Mouse (Mus musculus) lung, postnatal 10 days (tissue): Measurements from ENCODE around the gene Cln3.

ENCODE experiments used
- DNase-seq: peaks from one replicate; pipeline ENCODE4 v3.0.0; 2021

Cln3 gene

DNA sequence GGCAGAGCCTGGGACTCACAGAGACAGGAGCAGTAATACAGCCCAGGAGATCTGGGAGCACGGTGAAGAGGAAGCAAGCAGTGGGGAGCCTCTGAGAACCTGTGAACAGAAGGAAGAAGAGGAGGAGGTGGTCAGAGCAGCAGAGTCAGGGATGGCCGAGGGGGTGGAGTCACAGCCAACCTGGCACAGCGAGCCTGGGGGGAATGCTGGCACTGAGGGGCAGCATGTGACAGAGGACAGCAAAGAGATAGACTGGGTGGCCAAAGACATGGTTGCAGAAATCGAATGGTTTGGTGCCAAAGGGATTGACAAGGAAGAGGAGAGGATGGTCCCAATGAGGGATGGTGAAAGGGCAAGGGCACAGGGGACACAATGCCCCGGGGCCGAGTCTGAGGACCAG lies at the start of gene Cln3:
Gene Cln3 (minus strand): TSS at position 101 of the 400 bp plus-strand sequence.
- no peak for DNase-seq

DNA sequence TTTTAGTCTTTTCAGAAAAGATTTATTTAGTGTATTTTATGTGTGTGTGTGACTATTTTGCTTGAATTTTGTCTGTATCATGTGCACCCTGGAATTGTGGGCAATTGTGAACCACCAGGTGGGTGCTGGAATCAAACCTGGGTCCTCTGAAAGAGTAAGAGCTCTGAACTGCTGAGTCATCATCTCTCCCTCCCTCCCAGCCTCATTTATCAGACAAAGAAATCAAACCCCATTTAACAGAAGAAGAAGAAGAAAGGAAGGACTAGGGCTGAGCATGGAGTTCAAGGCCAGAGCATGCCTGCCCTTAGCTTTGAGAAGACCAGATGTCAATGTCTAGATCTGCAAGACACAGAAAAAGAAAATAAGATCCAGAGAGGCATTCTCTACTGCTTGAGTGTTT lies 49.8 kb upstream of the Cln3 start:
- no peak for DNase-seq

DNA sequence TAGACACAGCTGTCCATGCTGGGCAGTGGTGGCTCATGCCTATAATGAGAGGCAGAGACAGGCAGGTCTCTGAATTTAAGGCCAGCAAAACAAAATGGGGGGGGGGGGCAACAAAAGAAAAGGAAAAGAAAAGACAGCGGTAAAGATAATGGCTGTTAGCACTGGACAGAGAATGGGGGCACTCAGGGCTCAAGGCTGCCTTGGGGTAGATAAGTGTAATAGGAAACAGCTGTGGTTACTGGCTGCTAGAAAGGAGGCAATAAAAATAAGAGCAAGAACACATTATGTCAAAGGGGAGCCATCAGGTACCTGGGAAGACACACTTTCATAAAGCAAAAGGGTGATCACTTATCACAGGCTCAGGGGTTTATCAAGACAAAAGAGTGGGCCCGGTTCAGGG lies 46.9 kb upstream of the Cln3 start:
- DNase-seq: no peak

DNA sequence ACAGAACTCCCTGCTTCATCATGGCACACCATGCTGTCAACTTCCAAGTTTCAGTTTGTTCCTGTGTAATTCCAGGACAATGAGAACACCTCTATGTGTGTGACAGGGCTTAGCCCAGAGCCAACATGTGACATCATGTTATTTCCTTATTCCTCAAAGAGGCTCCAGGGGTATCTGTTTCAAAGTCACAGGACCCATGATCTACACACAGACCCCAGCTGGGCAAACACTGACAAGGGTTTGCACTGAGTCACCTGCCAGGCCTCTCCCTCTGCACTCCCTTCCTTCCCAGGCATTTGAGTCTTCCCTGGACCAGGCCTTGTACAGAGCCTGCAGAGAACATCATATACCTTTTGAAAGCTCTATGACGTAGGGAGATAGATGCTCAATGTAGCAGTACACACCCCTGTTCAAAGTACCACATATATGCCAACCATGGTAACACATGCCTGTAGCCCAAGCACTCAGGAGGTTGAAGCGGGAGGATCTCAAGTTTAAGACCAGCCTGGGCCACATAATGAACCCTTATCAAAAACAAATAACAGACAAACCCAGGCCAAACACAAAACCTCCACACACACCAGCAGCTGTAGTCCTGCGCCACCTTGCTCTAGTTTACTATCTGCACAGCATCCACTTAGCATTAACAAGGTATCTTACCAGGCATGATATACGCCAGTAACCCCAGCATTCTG lies 45.4 kb upstream of the Cln3 start, which contains the start of gene Nupr1:
Gene Nupr1 (minus strand): TSS at position 38 of the 695 bp plus-strand sequence.
- no peak for DNase-seq

DNA sequence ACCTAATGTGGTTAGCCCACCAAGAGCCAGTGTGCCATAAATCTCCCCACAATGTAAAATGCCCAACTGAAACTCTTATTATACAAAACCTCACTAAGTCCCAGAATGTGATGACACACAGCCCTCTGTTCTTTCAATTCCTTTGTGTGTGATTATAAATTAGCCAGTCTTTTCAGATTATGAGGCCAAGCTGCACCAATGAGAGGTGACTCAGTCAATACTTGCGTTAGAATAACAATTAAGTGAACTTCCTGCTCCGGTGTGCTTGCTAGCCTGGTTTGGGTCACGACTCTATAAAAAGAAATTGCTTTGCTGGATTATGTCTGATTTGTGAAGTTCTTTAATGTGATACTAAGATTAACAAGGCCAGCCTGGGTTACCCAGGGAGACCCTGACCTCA lies 44.3 kb upstream of the Cln3 start:
- no peak for DNase-seq

DNA sequence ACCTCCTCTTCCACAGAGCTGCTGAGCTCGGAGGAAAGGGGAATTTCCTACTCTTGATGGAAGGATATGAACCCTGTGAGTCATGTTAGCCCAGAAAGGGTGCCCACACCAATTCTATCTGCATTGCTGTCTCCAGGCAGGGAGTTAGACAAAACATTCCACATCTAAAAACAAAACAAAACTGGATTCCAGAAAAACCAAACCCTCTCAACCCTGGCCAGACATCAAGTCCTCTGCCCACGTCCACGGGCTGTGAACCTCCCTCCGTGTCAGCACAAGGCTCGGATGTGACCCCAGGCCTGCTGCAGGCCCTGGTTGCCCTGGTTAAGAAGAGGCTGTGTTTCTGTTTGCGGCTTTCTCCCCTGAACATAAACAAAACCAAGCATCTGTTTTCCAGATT lies 42.5 kb upstream of the Cln3 start:
- DNase-seq: peak; percentile 49

DNA sequence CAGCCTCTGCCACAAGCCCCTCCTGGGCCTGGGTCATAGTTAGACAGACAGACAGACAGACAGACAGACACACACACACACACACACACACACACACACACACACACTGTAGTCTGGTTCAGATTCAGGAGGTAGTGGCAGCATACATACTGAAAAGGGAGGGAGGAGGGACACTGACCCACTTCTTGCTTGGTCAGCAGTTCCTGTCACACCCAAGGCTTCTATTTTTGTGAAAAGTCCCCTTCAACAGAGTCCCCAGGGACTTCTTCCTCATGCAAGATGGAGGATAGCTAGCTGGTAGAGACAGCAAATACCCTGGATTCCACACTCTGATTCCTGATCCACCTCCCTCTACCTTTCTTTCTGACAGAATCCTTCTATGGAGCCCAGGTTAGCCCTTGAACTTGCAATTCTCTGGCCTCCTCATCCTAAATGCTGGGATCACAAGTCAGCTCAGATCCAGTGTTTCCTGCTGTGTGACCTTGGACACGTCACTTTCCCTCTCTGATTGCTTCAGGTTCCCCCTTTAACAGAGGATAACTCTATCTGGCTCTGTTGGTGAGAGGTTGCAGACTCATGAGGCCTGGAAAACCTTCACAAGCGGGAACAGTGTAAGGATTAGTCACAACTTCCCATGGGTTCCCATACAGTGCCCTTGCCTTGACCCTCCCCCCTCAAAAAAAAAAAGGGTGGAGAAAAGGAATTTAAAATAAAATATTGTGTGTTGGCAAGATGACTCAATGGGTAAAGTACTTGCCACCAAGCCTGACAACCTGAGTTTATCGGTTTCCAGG lies 40.4 kb upstream of the Cln3 start:
- no peak for DNase-seq

DNA sequence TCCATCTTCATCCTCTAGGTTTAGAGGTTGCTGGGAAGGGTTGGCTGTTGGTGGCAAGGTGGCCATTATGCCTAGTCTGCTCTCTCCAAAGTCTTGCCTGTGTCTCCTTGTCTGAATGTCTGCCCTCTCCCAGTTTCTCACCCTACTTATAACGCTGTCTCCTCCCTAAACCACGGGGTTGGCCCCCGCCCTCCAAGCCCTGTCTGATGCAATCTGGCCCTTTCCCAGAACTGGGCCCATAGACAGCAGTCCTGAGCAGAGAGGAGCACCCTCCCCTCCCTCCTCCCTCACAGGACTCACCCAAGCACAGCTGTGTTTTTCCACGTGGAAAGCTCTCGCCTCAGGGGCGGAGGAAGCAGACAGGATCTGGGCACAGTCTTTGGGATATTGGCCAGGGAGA lies 39.8 kb upstream of the Cln3 start:
- peak; percentile 94 for DNase-seq

DNA sequence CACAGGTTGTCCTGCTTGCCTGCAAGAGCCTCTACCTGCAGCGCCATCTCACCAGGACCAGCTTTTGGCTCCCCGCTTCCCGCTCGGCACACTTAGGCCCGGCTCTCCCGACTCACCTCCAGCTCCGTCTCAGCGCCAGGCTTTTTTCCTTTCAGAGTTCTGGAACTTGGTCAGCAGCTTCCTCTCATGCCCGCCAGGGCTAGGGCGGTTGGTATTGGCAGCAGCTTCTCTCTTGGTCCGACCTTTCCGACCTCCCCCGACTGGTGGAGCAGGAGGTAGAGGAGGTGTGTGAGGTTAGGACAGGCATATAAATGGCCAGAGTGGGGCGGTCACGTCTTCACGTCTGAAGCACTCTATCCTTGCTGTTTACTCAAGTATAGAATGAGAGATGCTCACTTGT lies 39.2 kb upstream of the Cln3 start:
- DNase-seq: peak; percentile 49

DNA sequence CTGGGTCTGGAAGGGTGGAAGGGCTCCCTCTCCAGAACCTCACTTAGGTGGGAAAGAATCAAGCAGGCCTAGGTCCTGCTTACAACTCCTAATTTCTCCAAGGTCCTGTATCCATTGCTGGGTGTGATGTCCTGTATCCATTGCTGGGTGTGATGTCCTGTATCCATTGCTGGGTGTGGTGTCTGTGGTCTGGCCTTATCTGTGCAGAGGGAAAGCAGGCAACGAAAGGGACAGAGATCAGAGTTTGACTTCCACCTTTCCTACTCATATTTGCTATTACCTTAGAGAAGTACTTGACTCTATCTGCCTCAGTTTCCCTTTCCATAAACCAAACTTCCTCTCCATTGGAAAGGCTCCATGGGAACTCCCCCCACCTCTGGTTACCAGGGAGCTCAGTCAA lies 37.8 kb upstream of the Cln3 start:
- DNase-seq: no peak

DNA sequence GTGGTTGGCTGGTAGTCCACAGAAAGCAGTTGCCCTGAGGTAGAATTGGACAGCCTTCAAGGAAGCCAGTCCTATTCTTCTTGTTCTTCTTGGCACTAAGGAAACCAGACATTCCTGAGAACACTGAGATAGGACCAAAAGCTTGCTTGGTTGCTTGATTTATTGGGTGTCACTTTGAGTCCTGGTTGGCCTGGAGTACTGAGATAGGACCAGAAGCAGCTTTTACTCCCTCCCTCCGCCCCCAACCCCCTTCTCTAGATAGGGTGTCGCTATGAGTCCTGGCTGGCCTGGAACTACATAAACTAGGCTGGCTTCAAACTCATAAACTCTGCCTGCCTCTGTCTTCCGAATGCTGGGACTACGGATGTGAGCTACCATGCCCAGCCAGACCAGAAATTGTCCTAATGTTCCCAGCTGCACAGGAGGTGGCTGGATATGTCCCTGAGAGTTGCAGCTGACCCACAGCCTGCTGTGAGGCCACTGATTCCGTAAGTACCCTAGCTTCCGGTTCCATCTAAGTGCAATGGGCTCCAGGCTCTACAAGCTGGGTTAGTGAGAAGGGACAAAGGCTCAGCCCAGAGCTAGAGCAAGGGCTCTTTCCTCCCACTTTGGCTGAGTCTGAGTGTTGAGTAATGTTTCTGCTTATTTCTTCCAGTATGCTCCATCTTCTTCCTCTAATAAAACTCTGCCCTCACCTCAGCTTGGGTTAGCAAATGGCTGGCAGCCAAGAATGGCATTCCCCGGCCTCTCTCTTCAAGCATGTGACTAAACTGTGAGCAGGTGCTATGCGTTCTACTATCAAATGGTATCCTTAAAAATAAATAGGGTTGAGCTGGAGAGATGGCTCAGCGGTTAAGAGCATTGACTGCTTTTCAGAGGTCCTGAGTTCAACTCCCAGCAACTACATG lies 36.1 kb upstream of the Cln3 start:
- peak; percentile 41 for DNase-seq

DNA sequence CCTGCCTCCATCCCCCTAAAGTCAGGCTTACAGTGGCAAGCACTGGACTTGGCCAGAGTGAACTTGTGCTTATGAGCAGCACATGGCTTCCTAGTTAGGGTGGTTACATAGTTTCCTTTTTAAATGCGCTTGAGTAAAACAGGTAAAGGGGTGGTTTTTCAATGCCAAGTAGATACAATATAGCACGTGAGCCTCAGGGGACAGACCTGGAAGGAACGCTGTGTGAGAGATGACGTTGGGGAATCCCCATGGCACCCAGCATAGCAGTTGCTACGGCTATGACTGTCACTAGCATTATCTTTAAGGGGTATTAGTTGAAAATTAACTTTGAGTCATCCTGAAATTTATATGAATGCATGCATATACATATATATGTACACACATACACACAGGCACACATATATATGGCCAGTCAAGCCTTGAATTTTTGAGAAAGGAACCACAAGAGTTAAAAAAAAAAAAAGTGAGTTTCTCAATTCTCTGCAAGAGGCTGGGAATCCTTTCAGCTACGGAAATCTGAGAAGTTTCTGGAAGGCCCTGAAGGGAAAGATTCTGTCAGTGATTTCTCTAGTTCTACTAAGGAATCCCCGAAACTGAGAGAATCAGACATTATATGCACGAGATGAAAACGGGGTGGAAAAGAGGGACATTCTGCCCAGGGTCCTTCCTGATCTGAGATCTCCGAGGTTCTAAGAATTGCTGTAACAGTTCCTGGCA lies 34.1 kb upstream of the Cln3 start:
- no peak for DNase-seq

DNA sequence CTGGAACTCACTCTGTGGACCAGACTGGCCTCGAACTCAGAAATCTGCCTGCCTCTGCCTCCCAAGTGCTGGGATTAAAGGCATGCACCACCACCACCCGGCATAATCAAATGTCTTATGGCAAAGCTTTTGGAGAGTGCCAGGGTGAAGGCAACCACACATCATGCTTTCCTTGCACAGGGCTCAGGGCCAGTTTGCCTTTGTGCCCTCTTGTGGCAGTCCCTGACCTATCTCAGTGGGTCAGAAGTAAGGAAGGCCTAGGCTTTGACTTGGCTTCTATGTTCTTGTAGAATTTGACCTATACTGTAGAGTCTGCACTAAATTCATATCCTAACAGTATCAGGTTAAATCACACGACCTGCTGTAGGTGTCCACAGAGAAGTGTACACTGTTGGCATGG lies 31.1 kb upstream of the Cln3 start:
- DNase-seq: no peak

DNA sequence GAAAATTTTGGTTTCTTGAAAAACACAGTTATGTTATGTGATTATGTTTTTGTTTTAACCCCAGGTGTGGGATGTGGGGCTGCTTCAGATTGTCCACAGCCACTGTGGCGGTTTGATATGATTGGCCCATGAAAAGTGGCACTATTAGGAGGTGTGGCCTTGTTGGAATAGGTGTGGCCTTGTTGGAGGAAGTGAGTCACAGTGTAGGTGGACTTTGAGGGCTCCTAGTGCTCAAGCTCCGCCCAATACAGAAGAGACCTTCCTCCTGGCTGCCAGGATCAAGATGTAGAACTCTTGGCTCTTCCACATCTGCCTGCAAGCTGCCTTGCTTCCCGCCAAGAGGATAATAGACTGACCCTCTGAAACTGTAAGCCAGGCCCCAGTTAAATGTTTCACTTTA lies 27.1 kb upstream of the Cln3 start:
- no peak for DNase-seq

DNA sequence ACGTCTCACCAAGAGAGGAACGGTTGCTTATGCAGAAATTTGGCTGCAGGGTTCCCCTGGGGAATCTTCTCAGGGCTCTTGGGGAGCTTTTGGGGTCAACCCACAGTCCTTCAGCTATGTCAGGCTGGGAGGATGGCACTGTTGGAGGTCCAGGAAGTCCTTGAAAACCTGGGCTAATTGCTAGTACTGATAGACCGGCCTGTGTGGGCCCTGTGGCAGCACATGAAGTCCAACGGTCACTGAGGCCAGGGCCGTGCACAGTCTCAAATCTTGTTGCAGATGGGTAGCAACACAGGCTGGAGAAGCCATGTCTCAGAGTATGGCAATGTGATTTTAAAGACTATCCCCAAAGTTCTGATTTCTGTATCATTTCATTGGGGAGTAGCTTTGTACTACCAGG lies 22.2 kb upstream of the Cln3 start:
- DNase-seq: no peak

DNA sequence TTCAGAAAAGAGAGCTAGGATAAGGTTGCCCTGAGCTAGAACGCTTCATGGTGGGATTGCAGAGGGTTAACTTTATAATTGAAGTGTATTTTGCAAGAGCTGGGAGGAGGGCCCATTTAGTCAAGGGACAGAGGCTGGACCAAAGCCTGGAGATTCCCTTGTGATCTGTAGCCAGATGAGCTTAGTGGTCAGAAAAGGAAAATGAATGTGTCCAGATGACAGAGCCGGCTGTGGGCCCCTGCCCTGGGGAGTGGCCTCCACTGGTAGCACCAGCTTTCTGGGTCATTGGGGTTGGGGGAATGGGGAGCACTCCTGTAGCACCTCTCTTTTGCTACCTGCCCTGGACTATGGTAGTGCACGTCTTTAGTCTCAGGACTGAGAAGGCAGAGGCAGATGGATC lies 21.4 kb upstream of the Cln3 start:
- peak; percentile 82 for DNase-seq

DNA sequence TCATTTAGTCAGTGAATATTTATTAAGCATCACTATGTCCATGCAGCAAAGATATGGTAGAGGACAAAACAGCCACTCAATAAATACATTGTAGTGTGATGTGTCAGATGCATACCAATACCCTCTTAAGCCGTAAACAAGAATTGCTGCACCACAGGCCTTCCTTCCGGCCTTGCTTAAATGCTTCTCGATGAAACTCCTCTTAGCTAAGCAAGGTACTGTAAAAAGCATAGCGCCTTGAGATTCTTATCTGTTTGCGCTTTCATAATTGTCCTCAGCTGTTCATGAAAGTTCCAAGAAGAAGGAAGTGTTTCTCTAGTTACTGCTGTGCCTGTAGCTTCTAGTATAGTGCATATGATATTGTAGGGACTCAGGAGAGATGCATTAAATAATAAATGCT lies 21.0 kb upstream of the Cln3 start:
- DNase-seq: no peak

DNA sequence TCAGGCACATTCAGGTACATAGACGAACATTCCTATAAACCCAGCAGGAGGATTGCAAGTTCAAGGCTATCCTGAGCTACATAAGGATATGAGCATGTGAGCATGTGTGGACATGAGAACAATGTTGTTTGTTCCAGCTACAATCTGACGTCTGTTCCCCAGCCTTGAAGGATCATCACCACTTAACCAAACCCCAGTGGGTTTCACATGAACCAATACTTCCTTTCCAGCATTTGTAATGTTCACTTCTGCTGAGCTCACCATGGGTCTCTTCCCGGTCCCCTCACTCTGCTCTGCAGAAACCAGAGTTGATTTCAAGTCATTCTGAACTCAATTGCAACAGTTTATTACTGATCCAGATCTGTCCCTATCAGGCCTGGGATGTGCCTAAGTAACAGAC lies 17.0 kb upstream of the Cln3 start:
- DNase-seq: no peak

DNA sequence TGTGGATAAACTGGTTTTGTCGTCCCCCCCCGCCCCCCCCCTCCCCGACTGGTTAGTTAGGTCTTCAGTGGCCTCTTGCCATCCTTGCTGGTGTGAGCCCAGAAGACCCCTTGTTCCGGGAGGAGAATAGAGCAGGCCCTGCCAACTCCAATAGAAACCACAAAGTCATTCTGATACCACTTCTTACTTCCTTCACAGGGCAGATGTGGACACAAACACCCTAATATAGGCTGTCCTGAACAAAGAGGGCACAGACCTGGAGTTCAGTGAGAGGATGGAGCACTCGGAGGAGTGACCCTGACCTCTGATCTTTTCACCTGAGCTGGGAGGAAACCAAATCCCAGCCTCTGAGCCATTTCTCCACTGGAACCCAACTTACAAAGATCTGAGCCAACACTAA lies 16.3 kb upstream of the Cln3 start:
- DNase-seq: no peak

DNA sequence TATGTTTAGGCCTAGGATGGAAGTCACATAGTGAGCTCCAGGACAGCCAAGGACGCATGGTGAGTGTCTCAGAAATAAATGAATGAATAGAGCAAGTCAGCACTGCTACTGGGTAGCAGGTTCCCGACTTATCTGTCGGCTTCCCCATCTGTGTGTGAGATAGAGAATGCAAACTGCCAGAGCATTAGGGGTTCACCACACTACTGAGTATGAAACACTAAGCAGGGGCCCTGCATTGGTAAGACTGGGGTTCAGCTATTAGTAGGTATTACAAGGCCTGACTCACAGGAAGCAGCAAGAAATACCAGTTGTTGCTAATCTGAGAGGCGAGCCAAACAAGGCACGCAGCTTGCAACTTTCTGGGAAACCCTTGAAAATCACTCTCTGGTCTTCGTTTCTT lies 13.3 kb upstream of the Cln3 start:
- no peak for DNase-seq

DNA sequence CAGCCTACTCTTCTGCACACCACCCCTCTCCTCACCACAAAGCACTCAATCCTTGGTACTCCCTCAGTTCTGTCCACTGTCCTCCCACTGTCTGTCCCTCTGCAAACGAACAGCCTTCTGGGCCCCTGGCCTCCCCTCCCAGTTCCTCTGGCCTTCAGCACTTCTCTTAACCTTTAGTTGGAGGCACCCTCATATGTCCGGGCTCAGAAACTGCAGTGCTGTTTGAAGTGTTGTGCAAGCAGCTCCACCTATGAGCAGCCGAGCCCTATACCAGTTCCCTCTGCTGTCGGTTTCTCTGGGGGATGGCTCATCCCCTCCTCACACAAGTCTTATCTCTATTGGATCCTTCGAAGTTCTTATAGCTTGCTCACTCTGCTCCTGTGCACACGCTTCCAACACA lies 10.8 kb upstream of the Cln3 start:
- no peak for DNase-seq

DNA sequence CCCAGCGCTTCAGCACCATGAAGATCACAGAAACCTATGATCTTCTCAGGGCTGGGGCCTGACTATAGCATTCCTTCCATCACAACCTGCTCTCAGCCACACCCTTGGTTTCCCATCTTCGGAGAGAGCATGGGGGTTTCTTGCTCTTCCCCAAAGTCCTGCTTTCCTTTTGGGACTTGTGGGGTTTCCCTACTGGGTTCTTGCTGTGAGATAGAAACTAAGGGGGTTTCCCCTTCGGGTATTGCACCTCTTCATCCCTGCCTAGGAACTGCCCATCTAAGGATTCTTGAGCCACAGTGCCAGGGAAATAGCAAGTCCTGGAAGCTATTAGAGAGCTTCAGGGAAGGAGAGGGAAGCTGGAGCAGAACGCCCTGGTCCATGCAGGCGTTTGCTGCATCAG lies 10.3 kb upstream of the Cln3 start:
- no peak for DNase-seq
